Mouse (Mus musculus) CH12.LX (cell line): ENCODE data around the gene Ccdc80. TPM values are rescaled to one million over a fixed set of nuclear protein-coding genes. Genes with fewer than 3 reads are reported as not detected.

Experiments used
- DNase-seq: peaks from one replicate; pipeline ENCODE4 v3.0.0-alpha.2; 2013; ENCODE audit errors: extremely low read depth
- H3K27ac ChIP-seq: 2 replicates; pipeline ENCODE4 v1.5.1; 2012; ENCODE audit warnings: low read depth, mild to moderate bottlenecking, control low read depth, moderate library complexity; ENCODE audit not compliant: insufficient read depth
- H3K27me3 ChIP-seq: replicated peaks from 2 replicates; pipeline ENCODE3; 2012; ENCODE audit warnings: inconsistent platforms
- H3K36me3 ChIP-seq, 2 experiments: replicated peaks in 1 of 2; 2 replicates each; pipeline versions ENCODE3 to v1.6.1; 2012; ENCODE audit warnings: inconsistent platforms in 1 of 2, low read length in 1 of 2, mild to moderate bottlenecking in 1 of 2, mixed read lengths in 1 of 2, moderate library complexity in 1 of 2; ENCODE audit not compliant: control insufficient read depth in 1 of 2, insufficient read depth in 1 of 2
- H3K4me1 ChIP-seq, 2 experiments: 2 replicates each; pipeline ENCODE4 v1.6.1; 2012; ENCODE audit warnings: inconsistent platforms in 1 of 2, moderate library complexity in 1 of 2; ENCODE audit not compliant: insufficient read depth in 2 of 2, control insufficient read depth in 1 of 2
- H3K4me2 ChIP-seq: 2 replicates; pipeline ENCODE4 v1.6.1; 2012; ENCODE audit warnings: low read depth, mild to moderate bottlenecking, control low read depth; ENCODE audit not compliant: poor library complexity, insufficient read depth, severe bottlenecking
- H3K4me3 ChIP-seq, 3 experiments: fragments of 150-350 bp in 1 of 3; sonication (generic) in 1 of 3; replicated peaks in 1 of 3; 2 replicates each; pipeline versions ENCODE3 to v1.5.1; 2011 to 2012; ENCODE audit warnings: low read depth in 2 of 3, low read length in 2 of 3, mild to moderate bottlenecking in 2 of 3, moderate library complexity in 2 of 3, control low read depth in 1 of 3, improper control_type of control experiment in 1 of 3, inconsistent platforms in 1 of 3, mixed read lengths in 1 of 3; ENCODE audit not compliant: poor library complexity in 1 of 3
- H3K79me2 ChIP-seq: replicated peaks from 2 replicates; pipeline ENCODE4 v1.6.1; 2012; ENCODE audit warnings: mild to moderate bottlenecking, moderate library complexity; ENCODE audit not compliant: control insufficient read depth, poor library complexity, insufficient read depth, severe bottlenecking; ENCODE audit errors: extremely low read depth
- H3K9ac ChIP-seq: 2 replicates; pipeline ENCODE4 v1.6.1; 2012; ENCODE audit warnings: low read depth, mild to moderate bottlenecking, control low read depth, moderate library complexity; ENCODE audit not compliant: insufficient read depth
- H3K9me3 ChIP-seq: replicated peaks from 2 replicates; pipeline ENCODE3; 2012; ENCODE audit warnings: low read length, inconsistent platforms, mixed read lengths
- BHLHE40 ChIP-seq: IDR thresholded peaks from 2 replicates; pipeline ENCODE4 v1.6.1; 2011; ENCODE audit warnings: mild to moderate bottlenecking, low read depth, low read length, improper control_type of control experiment
- CHD1 ChIP-seq: IDR thresholded peaks from 2 replicates; pipeline ENCODE4 v1.6.1; 2012; ENCODE audit warnings: low read depth, low read length, improper control_type of control experiment, inconsistent platforms
- CHD2 ChIP-seq: IDR thresholded peaks from 2 replicates; pipeline ENCODE4 v1.6.1; 2011; ENCODE audit warnings: low read length, improper control_type of control experiment
- CTCF ChIP-seq, 2 experiments: IDR thresholded peaks in 1 of 2; conservative IDR thresholded peaks in 1 of 2; 2 replicates each; pipeline ENCODE4 v1.5.1; 2011 to 2012; ENCODE audit warnings: low read depth in 2 of 2, low read length in 2 of 2, improper control_type of control experiment in 1 of 2, inconsistent platforms in 1 of 2, mild to moderate bottlenecking in 1 of 2, moderate library complexity in 1 of 2
- E2F4 ChIP-seq: IDR thresholded peaks from 2 replicates; pipeline ENCODE4 v1.6.1; 2011; ENCODE audit warnings: low read depth, low read length, improper control_type of control experiment; ENCODE audit not compliant: insufficient replicate concordance
- ETS1 ChIP-seq: conservative IDR thresholded peaks from 2 replicates; pipeline ENCODE4 v1.6.1; 2012; ENCODE audit warnings: low read depth, mild to moderate bottlenecking, inconsistent platforms, low read length, improper control_type of control experiment, moderate library complexity
- GABPA ChIP-seq: IDR thresholded peaks from 2 replicates; pipeline ENCODE4 v1.6.1; 2012; ENCODE audit warnings: low read depth, low read length, improper control_type of control experiment, inconsistent platforms; ENCODE audit not compliant: insufficient replicate concordance
- HCFC1 ChIP-seq: IDR thresholded peaks from 2 replicates; pipeline ENCODE4 v1.6.1; 2012; ENCODE audit warnings: low read depth, mild to moderate bottlenecking, inconsistent platforms, low read length, improper control_type of control experiment
- IRF4 ChIP-seq: IDR thresholded peaks from 2 replicates; pipeline ENCODE4 v1.6.1; 2014; ENCODE audit warnings: low read depth, mild to moderate bottlenecking, inconsistent platforms, low read length, improper control_type of control experiment
- JUN ChIP-seq: IDR thresholded peaks from 2 replicates; pipeline ENCODE4 v1.6.1; 2011; ENCODE audit warnings: low read depth, mild to moderate bottlenecking, low read length, improper control_type of control experiment, moderate library complexity; ENCODE audit not compliant: insufficient read depth
- JUND ChIP-seq: conservative IDR thresholded peaks from 2 replicates; pipeline ENCODE4 v1.6.1; 2011; ENCODE audit warnings: low read depth, low read length, improper control_type of control experiment
- KAT2A ChIP-seq: IDR thresholded peaks from 2 replicates; pipeline ENCODE4 v1.6.1; 2012; ENCODE audit warnings: low read length, improper control_type of control experiment, inconsistent platforms; ENCODE audit not compliant: insufficient replicate concordance
- MAFK ChIP-seq: IDR thresholded peaks from 2 replicates; pipeline ENCODE4 v1.6.1; 2011; ENCODE audit warnings: low read length, improper control_type of control experiment; ENCODE audit not compliant: insufficient replicate concordance
- MAZ ChIP-seq: IDR thresholded peaks from 2 replicates; pipeline ENCODE4 v1.6.1; 2012; ENCODE audit warnings: low read depth, mild to moderate bottlenecking, inconsistent platforms, low read length, improper control_type of control experiment, moderate library complexity
- MEF2A ChIP-seq: IDR thresholded peaks from 2 replicates; pipeline ENCODE4 v1.6.1; 2014; ENCODE audit warnings: low read depth, mild to moderate bottlenecking, inconsistent platforms, low read length, improper control_type of control experiment, borderline replicate concordance
- MXI1 ChIP-seq: IDR thresholded peaks from 2 replicates; pipeline ENCODE4 v1.6.1; 2011; ENCODE audit warnings: mild to moderate bottlenecking, low read depth, low read length, improper control_type of control experiment
- MYC ChIP-seq: IDR thresholded peaks from 2 replicates; pipeline ENCODE4 v1.6.1; 2011; ENCODE audit warnings: low read depth, mild to moderate bottlenecking, improper control_type of control experiment, low read length
- NELFE ChIP-seq: IDR thresholded peaks from 2 replicates; pipeline ENCODE4 v1.6.1; 2011; ENCODE audit warnings: low read depth, low read length, improper control_type of control experiment
- NRF1 ChIP-seq: IDR thresholded peaks from 2 replicates; pipeline ENCODE4 v1.6.1; 2014; ENCODE audit warnings: low read depth, mild to moderate bottlenecking, inconsistent platforms, low read length, improper control_type of control experiment, moderate library complexity
- PAX5 ChIP-seq: IDR thresholded peaks from 2 replicates; pipeline ENCODE4 v1.6.1; 2012; ENCODE audit warnings: low read length, inconsistent platforms, mixed read lengths
- POLR2AphosphoS2 ChIP-seq: IDR thresholded peaks from 2 replicates; pipeline ENCODE4 v1.6.1; 2011; ENCODE audit warnings: low read depth, low read length, improper control_type of control experiment
- RAD21 ChIP-seq: IDR thresholded peaks from 2 replicates; pipeline ENCODE4 v1.6.1; 2011; ENCODE audit warnings: low read depth, mild to moderate bottlenecking, low read length, improper control_type of control experiment, moderate library complexity
- RCOR1 ChIP-seq: conservative IDR thresholded peaks from 2 replicates; pipeline ENCODE4 v1.6.1; 2012; ENCODE audit warnings: low read depth, mild to moderate bottlenecking, inconsistent platforms, low read length, improper control_type of control experiment
- SIN3A ChIP-seq: IDR thresholded peaks from 2 replicates; pipeline ENCODE4 v1.6.1; 2012; ENCODE audit warnings: low read length, improper control_type of control experiment, inconsistent platforms
- SMC3 ChIP-seq: IDR thresholded peaks from 2 replicates; pipeline ENCODE4 v1.6.1; 2011; ENCODE audit warnings: low read depth, low read length, improper control_type of control experiment
- TBP ChIP-seq: conservative IDR thresholded peaks from 2 replicates; pipeline ENCODE4 v1.6.1; 2011; ENCODE audit warnings: low read depth, low read length, improper control_type of control experiment
- UBTF ChIP-seq: IDR thresholded peaks from 2 replicates; pipeline ENCODE4 v1.6.1; 2012; ENCODE audit warnings: low read depth, mild to moderate bottlenecking, inconsistent platforms, low read length, improper control_type of control experiment, moderate library complexity
- USF1 ChIP-seq: IDR thresholded peaks from 2 replicates; pipeline ENCODE4 v1.6.1; 2014; ENCODE audit warnings: low read depth, mild to moderate bottlenecking, inconsistent platforms, low read length, improper control_type of control experiment
- USF2 ChIP-seq: conservative IDR thresholded peaks from 2 replicates; pipeline ENCODE4 v1.6.1; 2011; ENCODE audit warnings: low read depth, low read length, improper control_type of control experiment
- ZC3H11A ChIP-seq: IDR thresholded peaks from 2 replicates; pipeline ENCODE4 v1.6.1; 2012; ENCODE audit warnings: low read depth, mild to moderate bottlenecking, inconsistent platforms, low read length, improper control_type of control experiment
- ZKSCAN1 ChIP-seq: IDR thresholded peaks from 2 replicates; pipeline ENCODE4 v1.6.1; 2012; ENCODE audit warnings: low read depth, inconsistent platforms, low read length, improper control_type of control experiment, borderline replicate concordance
- ZNF384 ChIP-seq: IDR thresholded peaks from 2 replicates; pipeline ENCODE4 v1.6.1; 2012; ENCODE audit warnings: low read depth, low read length, improper control_type of control experiment, inconsistent platforms
- dilution Hi-C: fragments of 300-500 bp; cut with MboI; formaldehyde crosslinking; loops from 2 replicates; pipeline ENCODE4 v1.14.3; 2020; ENCODE audit warnings: low sequenced_read_pairs; ENCODE audit not compliant: extremely low pct_unique_long_range_greater_than_20kb, extremely low pct_ligation_motif_present
- in situ Hi-C: fragments of 300-500 bp; cut with MboI; formaldehyde crosslinking; loops from 3 replicates; pipeline ENCODE4 v1.14.3; 2019; ENCODE audit warnings: low sequenced_read_pairs, low pct_ligation_motif_present, low pct_unique_long_range_greater_than_20kb, mixed read lengths
- polyA plus RNA-seq: library from polyadenylated mRNA; unstranded; fragments of >175 nt; gene quantifications from 2 replicates; pipeline ENCODE4 v1.2.1, GENCODE M21; 2012; ENCODE audit warnings: low read depth; ENCODE audit not compliant: insufficient read length
- total RNA-seq, 2 experiments: library from RNA; depleted of rRNA; stranded (reverse); fragments of 300-350 nt in 1 of 2; fragments of >200 nt in 1 of 2; gene quantifications; 2 replicates each; pipeline ENCODE4 v1.2.3; 2012 to 2014

Gene Ccdc80
- total and polyA plus RNA-seq, 3 experiments: 3.9 to 9.5 (median 6.1) TPM

DNA sequence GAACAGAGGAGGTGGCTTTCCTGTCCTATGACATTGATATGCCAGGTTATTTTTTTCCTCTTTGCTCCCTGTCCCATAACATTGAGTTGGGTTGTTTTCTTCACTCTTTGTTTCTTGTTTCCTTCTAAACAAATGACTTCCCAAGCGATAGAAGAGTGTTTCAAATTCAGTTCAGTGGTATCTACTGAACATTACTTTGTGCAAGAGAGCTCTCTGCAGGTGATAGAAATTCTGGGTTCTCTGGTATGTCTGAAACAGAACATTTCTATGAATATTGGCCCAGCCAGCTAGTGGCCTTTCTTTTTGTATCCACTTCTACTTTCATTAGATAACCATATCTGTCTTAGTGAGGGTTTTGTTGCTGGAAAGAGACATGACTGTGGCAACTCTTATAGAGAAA lies 4.4 kb upstream of the Ccdc80 start:
- no peaks in the 10 kb centered on the region for H3K79me2 ChIP-seq
- no peak overlapping the region for H3K4me3 ChIP-seq
- dilution Hi-C loops: no loop called here
- no peaks in the 10 kb centered on the region for H3K9me3 ChIP-seq
- no peak overlapping the region for H3K4me2 ChIP-seq
- H3K4me1 ChIP-seq: peaks cover 10 to 44% of the 10 kb centered on the region in 2 experiments
- H3K27ac ChIP-seq: no peak overlapping the region
- TF ChIP-seq RCOR1 (no peak), ZKSCAN1 (no peak), SMC3 (peak; percentile 53), RAD21 (peak; percentile 60), MEF2A (no peak), MYC (no peak), CTCF (conservative IDR thresholded peaks at IDR 0.05 in 1 of 2, IDR thresholded peaks at IDR 0.05 in 1 of 2; ENCODE audit: low read depth in 2 of 2, low read length in 2 of 2) (peak in 1 of 2 experiments; percentile 57; a peak in 2 of 4 replicates), JUND (no peak), MAZ (no peak), BHLHE40 (no peak), UBTF (no peak), NRF1 (no peak), ZC3H11A (peak; percentile 19; the same call in 1 of the 2 replicates), HCFC1 (no peak), USF1 (no peak), PAX5 (no peak), MAFK (no peak), GABPA (no peak), JUN (no peak), MXI1 (no peak), USF2 (no peak), ETS1 (no peak), E2F4 (no peak), NELFE (no peak), TBP (no peak), SIN3A (no peak), KAT2A (no peak), CHD2 (no peak), POLR2AphosphoS2 (no peak), CHD1 (no peak), IRF4 (no peak), ZNF384 (no peak)
- TF ChIP-seq, all 38 proteins: peak for 4
- H3K9ac ChIP-seq: no peak overlapping the region; the same call in 1 of the 2 replicates
- no peaks in the 10 kb centered on the region for H3K36me3 ChIP-seq
- H3K27me3 ChIP-seq: no peaks in the 10 kb centered on the region
- no peak for DNase-seq
- in situ Hi-C loops: loop anchor here (5.0 to 25.0 kb wide), 2 partner anchors 322 to 602 kb away; partner anchors contain the start of gene Cd200r1
